Mouse (Mus musculus): ENCODE results near the gene Lsm7. TPM values are rescaled to one million over a fixed set of nuclear protein-coding genes. Genes with fewer than 3 reads are reported as not detected.

The Lsm7 gene
- total RNA-seq (2023) = 31.3 TPM

GRCm38 (mm10) chr10:80854913-80855748 is at the start of gene Lsm7, which contains the start of gene Sppl2b:
Lsm7 (minus strand) TSS chr10:80855209.
Sppl2b (plus strand) TSS chr10:80855275.

GRCm38 (mm10) chr10:80900318-80901247 is 45.6 kb upstream of the Lsm7 start, which contains the start of gene Timm13:
Timm13 (minus strand) TSS chr10:80900969.

DNA sequence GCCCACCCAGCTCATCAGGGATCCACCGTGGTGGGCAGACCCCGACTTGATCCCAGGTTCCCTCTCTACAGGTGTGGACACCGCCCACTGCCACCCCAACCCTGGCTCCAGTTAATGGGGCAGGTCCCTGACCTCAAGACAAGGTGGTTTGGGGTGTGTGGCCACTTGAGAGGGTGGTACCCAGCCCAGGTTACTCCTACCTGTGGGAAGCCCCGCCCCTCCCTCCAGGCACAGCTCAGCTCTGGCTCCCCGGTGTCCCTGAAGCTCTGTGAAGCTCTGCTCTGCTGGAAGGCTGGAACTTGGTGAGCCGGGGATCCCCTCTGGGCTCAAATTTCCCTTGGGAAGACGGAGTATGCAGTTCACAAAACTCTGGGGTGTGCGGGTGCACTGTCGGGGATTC is 16.6 kb upstream of the Lsm7 start, which contains the start of gene Tmprss9:
Gene Tmprss9, plus strand, starts transcription at position 268 of the 400 bp plus-strand sequence.

GRCm38 (mm10) chr10:80843931-80844547 is 11.0 kb downstream of the Lsm7 start, which contains the start of gene Lingo3:
Lingo3 (minus strand) TSS chr10:80844039.

DNA sequence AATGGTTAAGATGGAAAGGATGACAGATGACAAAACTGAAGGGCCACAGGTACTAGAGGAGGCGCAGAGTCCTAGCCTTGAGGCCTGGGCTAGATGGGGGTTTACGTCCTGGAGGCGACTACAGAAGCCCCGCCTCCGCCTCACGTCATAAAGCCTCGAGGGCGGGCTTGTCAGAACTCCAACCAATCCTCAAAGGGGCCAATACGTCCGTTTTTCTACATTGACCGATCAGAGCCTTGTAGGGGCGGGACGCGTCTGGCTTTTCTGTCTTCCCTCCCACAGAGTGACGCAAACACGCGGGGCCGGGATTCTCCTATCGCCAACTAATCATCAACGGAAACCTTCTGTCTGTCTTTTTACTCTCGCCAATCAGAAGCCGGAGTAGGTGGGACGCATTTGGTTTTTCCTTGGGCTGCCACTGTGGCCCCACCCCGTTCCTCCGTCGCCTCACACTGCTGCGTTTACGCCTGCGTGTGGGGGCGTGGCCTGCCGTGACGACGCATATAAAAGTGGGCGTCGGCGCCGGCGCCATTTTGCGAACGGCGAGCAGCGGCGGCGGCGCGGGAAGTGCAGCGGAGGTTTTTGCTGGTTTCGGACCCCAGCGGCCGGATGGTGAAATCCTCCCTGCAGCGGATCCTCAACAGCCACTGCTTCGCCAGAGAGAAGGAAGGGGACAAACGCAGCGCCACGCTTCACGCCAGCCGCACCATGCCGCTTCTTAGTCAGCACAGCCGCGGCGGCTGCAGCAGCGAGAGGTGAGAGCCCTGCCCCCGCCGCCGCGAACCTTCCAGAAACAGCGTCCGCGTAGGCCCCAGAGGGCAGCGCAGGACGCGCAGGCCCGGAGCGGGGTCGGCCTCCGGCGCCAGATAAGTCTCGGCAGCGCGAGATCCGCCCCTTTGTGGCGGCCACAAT is 28.6 kb downstream of the Lsm7 start, which contains the start of gene Oaz1:
Gene Oaz1, plus strand, starts transcription at position 506 of the 912 bp plus-strand sequence.

GRCm38 (mm10) chr10:80813366-80813765 is 41.6 kb downstream of the Lsm7 start, which contains the start of gene Jsrp1:
Jsrp1 (minus strand) TSS chr10:80813498.

DNA sequence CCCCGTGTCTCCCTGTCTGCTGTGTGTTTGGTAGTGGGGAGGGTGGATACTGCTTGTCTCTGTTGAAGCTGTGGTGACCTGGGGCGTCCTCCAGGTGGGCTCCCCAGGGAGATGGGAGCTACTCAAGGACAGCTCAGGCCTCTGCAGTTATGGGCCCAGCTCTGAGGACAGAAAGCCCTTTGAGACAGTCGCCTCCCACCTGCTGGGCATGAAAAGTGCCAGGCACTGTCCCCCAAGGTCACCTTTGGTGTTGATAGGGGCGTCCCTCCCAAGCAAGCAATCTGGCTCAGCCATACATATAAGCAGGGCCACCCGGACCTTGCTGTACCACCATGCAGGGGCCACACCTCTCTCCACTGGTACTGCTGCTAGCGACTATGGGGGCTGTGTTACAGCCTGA is 50.1 kb downstream of the Lsm7 start, which contains the start of gene Amh:
Gene Amh, plus strand, starts transcription at position 328 of the 400 bp plus-strand sequence.

Other genes with a start within 250 kb of the Lsm7 start
- 4.5 TPM for gene Gm49322, start 249.2 kb downstream of the Lsm7 start, total RNA-seq (2023)
- gene Csnk1g2, start 232.4 kb downstream of the Lsm7 start, total RNA-seq (2023) = 209 TPM
- gene Btbd2, start 198.1 kb downstream of the Lsm7 start, total RNA-seq (2023) = 20.7 TPM
- gene Mknk2, start 177.1 kb downstream of the Lsm7 start, total RNA-seq (2023) = 330 TPM
- 138 TPM for gene Mob3a, start 153.2 kb downstream of the Lsm7 start, total RNA-seq (2023)
- gene Izumo4, start 153.0 kb downstream of the Lsm7 start, total RNA-seq (2023) = 45.1 TPM
- gene Ap3d1, start 112.9 kb downstream of the Lsm7 start, total RNA-seq (2023) = 123 TPM
- gene Dot1l, start 100.0 kb downstream of the Lsm7 start, total RNA-seq (2023) = 72.9 TPM
- 81.1 TPM for gene Sf3a2, start 57.0 kb downstream of the Lsm7 start, total RNA-seq (2023)
- gene Plekhj1, start 56.6 kb downstream of the Lsm7 start, total RNA-seq (2023) = 141 TPM
- gene Amh, start 50.0 kb downstream of the Lsm7 start, total RNA-seq (2023) = 1.4 TPM
- gene Jsrp1, start 41.7 kb downstream of the Lsm7 start, total RNA-seq (2023) = not detected
- 517 TPM for gene Oaz1, start 28.6 kb downstream of the Lsm7 start, total RNA-seq (2023)
- gene Lingo3, start 11.2 kb downstream of the Lsm7 start, total RNA-seq (2023) = not detected
- gene Sppl2b, start 66 bp upstream of the Lsm7 start, total RNA-seq (2023) = 25.5 TPM
- not detected for gene Tmprss9, start 16.6 kb upstream of the Lsm7 start, total RNA-seq (2023)
- gene Timm13, start 45.8 kb upstream of the Lsm7 start, total RNA-seq (2023) = 62.9 TPM
- gene Lmnb2, start 63.0 kb upstream of the Lsm7 start, total RNA-seq (2023) = 12.3 TPM
- 20.3 TPM for gene Gadd45b, start 74.9 kb upstream of the Lsm7 start, total RNA-seq (2023)
- gene Gng7, start 159.7 kb upstream of the Lsm7 start, total RNA-seq (2023) = not detected
- not detected for gene Diras1, start 170.5 kb upstream of the Lsm7 start, total RNA-seq (2023)
- gene Slc39a3, start 182.2 kb upstream of the Lsm7 start, total RNA-seq (2023) = 16.8 TPM
- 52.5 TPM for gene Sgta, start 205.0 kb upstream of the Lsm7 start, total RNA-seq (2023)
- gene Thop1, start 214.8 kb upstream of the Lsm7 start, total RNA-seq (2023) = 11.8 TPM
- not detected for gene Creb3l3, start 243.7 kb upstream of the Lsm7 start, total RNA-seq (2023)